Mouse (Mus musculus) neutrophil, adult 59 days (primary cell): ENCODE data around the gene Hmmr. TPM values are rescaled to one million over a fixed set of nuclear protein-coding genes. Genes with fewer than 3 reads are reported as not detected.

ENCODE experiments used
- total RNA-seq, 2 experiments: library from RNA; stranded (reverse); gene quantifications; 1 replicate in 1 of 2; 2 replicates in 1 of 2; pipeline ENCODE4 v1.2.4; 2023

The Hmmr gene
- 10 to 100 TPM; 23.4 to 25.2 TPM for total RNA-seq

DNA sequence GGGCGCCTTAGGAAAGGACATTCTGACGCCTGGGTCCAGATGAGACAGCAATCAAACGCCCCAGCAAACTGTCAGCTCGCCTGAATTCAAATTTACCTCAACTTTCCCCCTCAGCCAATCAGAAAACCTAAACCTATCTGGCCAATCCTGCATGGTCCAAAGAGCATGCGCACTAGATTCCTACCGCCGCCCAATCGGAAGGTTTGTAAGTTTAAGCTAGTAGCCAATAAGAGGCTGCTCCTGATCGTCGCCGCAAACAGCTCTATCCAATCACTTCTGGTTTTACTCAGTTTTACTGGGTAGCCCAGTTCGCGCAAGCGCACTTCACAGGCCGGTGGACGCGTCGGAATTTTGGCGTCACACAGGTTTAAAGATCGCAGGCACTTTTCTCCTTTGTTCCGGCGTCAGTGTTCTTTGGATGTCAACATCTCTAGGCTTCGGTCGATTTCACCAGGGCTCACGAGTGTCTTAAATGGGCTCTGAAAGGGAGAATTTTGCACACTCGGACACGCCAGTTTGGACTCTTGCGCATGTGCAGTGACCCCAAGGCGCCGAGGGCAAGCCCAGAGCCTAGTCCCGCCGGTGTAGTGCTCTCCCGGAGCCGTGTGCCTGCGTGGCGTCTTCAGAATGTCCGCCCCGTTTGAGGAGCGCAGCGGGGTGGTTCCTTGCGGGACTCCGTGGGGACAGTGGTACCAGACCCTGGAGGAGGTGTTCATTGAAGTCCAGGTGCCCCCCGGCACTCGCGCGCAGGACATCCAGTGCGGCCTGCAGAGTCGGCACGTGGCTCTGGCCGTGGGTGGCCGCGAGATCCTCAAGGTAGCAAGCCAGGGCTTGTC lies at the start of gene Hmmr, which contains the start of gene Nudcd2:
TSS of gene Hmmr (minus strand) at position 84 of the 836 bp plus-strand sequence.
TSS of gene Nudcd2 (plus strand) at position 329 of the 836 bp plus-strand sequence.

DNA sequence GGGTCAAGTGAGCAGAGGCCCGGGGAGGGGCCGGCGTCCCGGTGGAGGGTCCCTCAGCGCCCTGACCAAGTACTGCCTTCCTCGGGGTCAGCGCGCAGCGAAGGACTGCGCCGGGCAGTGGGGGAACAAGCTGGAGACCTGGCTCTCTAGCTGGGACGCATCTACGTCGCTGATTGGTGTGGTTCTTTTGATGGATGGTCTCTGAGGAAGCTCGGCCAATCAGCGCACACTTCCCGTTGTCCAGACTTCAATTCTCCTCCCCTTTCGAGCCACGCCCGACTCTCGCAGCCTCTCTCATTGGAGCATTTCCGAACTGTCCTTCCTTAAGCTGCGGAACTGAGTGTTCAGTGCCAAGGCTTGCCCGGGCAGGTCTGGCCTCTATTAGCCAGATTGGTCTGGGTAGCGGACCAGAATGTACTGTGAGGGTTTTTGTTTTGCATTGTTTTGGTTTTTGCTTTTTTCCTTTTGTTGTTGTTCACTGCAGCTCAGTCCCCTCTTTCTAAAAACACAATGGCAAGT lies 21.9 kb upstream of the Hmmr start, which contains the start of gene Ccng1:
TSS of gene Ccng1 (minus strand) at position 203 of the 519 bp plus-strand sequence.

GRCm38 (mm10) chr11:40695103-40695502 lies 38.1 kb downstream of the Hmmr start, which contains the start of gene Mat2b:
Gene Mat2b, minus strand, starts transcription at chr11:40695203.

Other genes with a start within 250 kb of the Hmmr start
- 10 to 100 TPM; 46.3 to 58.6 TPM for gene Mat2b, start 38.2 kb downstream of the Hmmr start, total RNA-seq
- 10 to 100 TPM in 1 of 2 experiments, 1 to 10 TPM in 1; 7.7 to 11.7 TPM for gene Nudcd2, start 245 bp upstream of the Hmmr start, total RNA-seq
- 10 to 100 TPM; 22.8 to 25.5 TPM for gene Ccng1, start 21.9 kb upstream of the Hmmr start, total RNA-seq